Mouse (Mus musculus) heart, adult 2 months (tissue): ENCODE data around the gene Odf2. TPM values are rescaled to one million over a fixed set of nuclear protein-coding genes. Genes with fewer than 3 reads are reported as not detected.

ENCODE experiments used
- DNase-seq, 2 experiments: peaks; one replicate each; pipeline ENCODE4 v3.0.0; 2021
- H3K27ac ChIP-seq: fragments of 200-600 bp; 2 replicates; pipeline ENCODE4 v1.8.1; 2022
- H3K27me3 ChIP-seq: fragments of 200-500 bp; 2 replicates; pipeline ENCODE4 v1.6.1; 2012; ENCODE audit warnings: mild to moderate bottlenecking, low read length, inconsistent platforms, mixed read lengths; ENCODE audit not compliant: control insufficient read depth, insufficient read depth
- H3K36me3 ChIP-seq: fragments of 200-500 bp; 2 replicates; pipeline ENCODE4 v1.6.1; 2012; ENCODE audit warnings: low read length, inconsistent platforms; ENCODE audit not compliant: control insufficient read depth, insufficient read depth
- H3K4me1 ChIP-seq: fragments of 200-500 bp; 2 replicates; pipeline ENCODE4 v1.6.1; 2011; ENCODE audit warnings: low read length; ENCODE audit not compliant: control insufficient read depth, insufficient read depth
- H3K4me3 ChIP-seq: fragments of 200-600 bp; 2 replicates; pipeline ENCODE4 v1.8.1; 2022
- H3K79me2 ChIP-seq: fragments of 200-500 bp; replicated peaks from 2 replicates; pipeline ENCODE4 v1.6.1; 2012; ENCODE audit warnings: mild to moderate bottlenecking, inconsistent platforms, low read length, moderate library complexity, mixed read lengths; ENCODE audit not compliant: control insufficient read depth, insufficient read depth
- H3K9ac ChIP-seq: fragments of 200-500 bp; 2 replicates; pipeline ENCODE4 v1.6.1; 2012; ENCODE audit warnings: low read depth, mild to moderate bottlenecking, control low read depth, inconsistent platforms, low read length, mixed read lengths
- CTCF ChIP-seq: fragments of 200-600 bp; IDR thresholded peaks from 2 replicates; pipeline ENCODE4 v1.8.1; 2022; ENCODE audit warnings: antibody characterized with exemption, mild to moderate bottlenecking, moderate library complexity
- EP300 ChIP-seq: fragments of 200-500 bp; IDR thresholded peaks from 2 replicates; pipeline ENCODE4 v1.6.1; 2011; ENCODE audit warnings: low read depth, low read length, control low read depth; ENCODE audit not compliant: insufficient read depth
- POLR2A ChIP-seq: fragments of 200-500 bp; IDR thresholded peaks from 2 replicates; pipeline ENCODE4 v1.6.1; 2011; ENCODE audit warnings: mild to moderate bottlenecking, low read depth, low read length, control low read depth; ENCODE audit not compliant: insufficient read depth
- WGBS: fragments of 180-500 bp; shearing (Covaris S2); methylation state at CpG from one replicate; pipeline ENCODE4 v1.1.7; 2018; 5-methylcytosine and 5-hydroxymethylcytosine counted together
- intact Hi-C: fragments of 180-260 bp; cut with DNase I; formaldehyde crosslinking; loops from one replicate; pipeline ENCODE4 v1.15.1; 2025
- long read RNA-seq: library from polyadenylated mRNA; stranded (forward); transcript quantifications from one replicate; pipeline ENCODE4 v2.0.0, GENCODE M21; 2021
- polyA plus RNA-seq: library from polyadenylated mRNA; depleted of rRNA; stranded (reverse); fragments of >200 nt; gene quantifications from 2 replicates; pipeline ENCODE4 v1.2.3, GENCODE M21; 2012; rRNA removed
- total RNA-seq, 2 experiments: library from RNA; stranded (reverse); gene quantifications; 2 replicates each; pipeline ENCODE4 v1.2.3; 2021

The Odf2 gene
- total RNA-seq, result 10 to 100 TPM; 16.6 to 20.1 TPM
- polyA plus RNA-seq, result 22.2 and 22.3 TPM in 2 replicates
- long read RNA-seq, transcript Odf2-204 (21 exons, 3,826 nt), result major isoform, 11 of 24 reads
- long read RNA-seq, partial matches to known transcripts, result 6 of 24 reads
- long read RNA-seq, other reads (novel, unspliced or antisense), result 4 of 24 reads

- Histone ChIP-seq H3K4me3 (peak within 1 kb of the TSS; percentile 92), H3K79me2 (peaks cover 4% of the 10 kb centered on the region; the same call in 1 of the 2 replicates), H3K36me3 (no peaks in the 10 kb centered on the region), H3K27ac (peak within 1 kb of the TSS; percentile 76), H3K27me3 (no peaks in the 10 kb centered on the region), H3K9ac (peak within 1 kb of the TSS; percentile 89), H3K4me1 (peaks cover 2% of the 10 kb centered on the region)
- TF ChIP-seq POLR2A, result peak; percentile 63
- peak; percentile 39; the same call in 1 of the 2 replicates for TF ChIP-seq EP300
- no peak for TF ChIP-seq CTCF
- DNase-seq, result peak; percentile 100
- 1% methylated on average over 68 of the region's 70 CpGs for WGBS
- intact Hi-C loops, result no loop called here
Observed at GRCm38 (mm10) chr2:29889066-29889944, at the start of gene Odf2. TSS of gene Odf2 (plus strand) at chr2:29889221.

- DNase-seq, result no peak
- H3K27ac ChIP-seq, result no peak overlapping the region
- intact Hi-C loops, result no loop called here
- H3K4me3 ChIP-seq, result no peak overlapping the region
- H3K9ac ChIP-seq, result no peak overlapping the region
- TF ChIP-seq EP300 (no peak), CTCF (no peak), POLR2A (no peak)
- 50% methylated on average over 4 of the region's 4 CpGs for WGBS
- no peaks in the 10 kb centered on the region for H3K79me2 ChIP-seq
- no peaks in the 10 kb centered on the region for H3K27me3 ChIP-seq
- H3K36me3 ChIP-seq, result no peaks in the 10 kb centered on the region
- no peaks in the 10 kb centered on the region; the same call in 1 of the 2 replicates for H3K4me1 ChIP-seq
Observed at GRCm38 (mm10) chr2:29839460-29839859, 49.6 kb upstream of the Odf2 start.

DNA sequence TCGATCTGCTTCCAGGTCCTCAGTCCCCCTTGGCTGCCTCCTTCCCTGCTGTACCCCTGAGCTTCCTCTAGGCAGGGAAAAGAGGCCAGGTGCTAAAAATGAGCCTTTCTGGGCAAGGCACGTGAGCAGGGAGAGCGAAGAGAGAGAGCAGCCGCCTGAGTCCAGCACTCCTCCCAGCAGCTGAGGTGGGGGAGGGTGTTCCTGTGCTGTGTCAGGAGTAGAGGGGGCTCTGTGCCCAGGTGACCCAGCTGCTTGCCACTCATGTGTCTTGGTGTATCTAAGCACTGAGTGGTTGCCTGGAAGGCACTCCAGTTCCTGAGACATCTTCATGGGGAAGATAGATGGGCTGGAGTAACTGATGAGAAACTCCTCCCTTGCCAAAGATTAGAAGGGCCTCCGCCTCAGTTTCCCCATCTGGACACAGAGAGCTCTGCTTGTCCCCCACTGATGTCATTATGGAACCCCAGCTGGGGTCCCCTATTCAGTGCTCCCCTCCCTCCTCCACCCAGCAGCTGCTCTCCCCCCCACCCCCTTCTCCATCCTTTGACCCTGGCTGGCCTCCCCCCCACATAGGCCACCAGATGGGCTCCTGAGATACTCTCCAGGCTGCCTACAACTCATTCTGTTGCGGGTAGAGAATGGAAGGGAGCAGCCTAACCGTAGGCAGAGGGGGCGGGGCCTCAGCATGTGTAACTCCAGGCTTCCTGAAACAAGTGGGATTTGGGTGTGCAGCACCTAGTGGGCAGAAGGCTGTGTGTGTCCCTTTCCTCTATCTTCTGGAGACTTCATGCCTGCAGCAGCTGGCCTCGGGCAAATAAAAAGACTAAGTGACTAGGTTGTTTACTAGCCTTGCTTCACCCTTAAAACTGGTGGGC is 45.6 kb upstream of the Odf2 start:
- H3K79me2 ChIP-seq, result no peaks in the 10 kb centered on the region
- no peaks in the 10 kb centered on the region for H3K27me3 ChIP-seq
- TF ChIP-seq POLR2A (no peak), EP300 (no peak), CTCF (no peak)
- DNase-seq, result no peak
- no peak overlapping the region for H3K27ac ChIP-seq
- no peak overlapping the region for H3K4me3 ChIP-seq
- H3K4me1 ChIP-seq, result no peaks in the 10 kb centered on the region; the same call in 1 of the 2 replicates
- H3K36me3 ChIP-seq, result no peaks in the 10 kb centered on the region
- intact Hi-C loops, result no loop called here
- no peak overlapping the region for H3K9ac ChIP-seq
- WGBS, result 84% methylated on average over 9 of the region's 9 CpGs

DNA sequence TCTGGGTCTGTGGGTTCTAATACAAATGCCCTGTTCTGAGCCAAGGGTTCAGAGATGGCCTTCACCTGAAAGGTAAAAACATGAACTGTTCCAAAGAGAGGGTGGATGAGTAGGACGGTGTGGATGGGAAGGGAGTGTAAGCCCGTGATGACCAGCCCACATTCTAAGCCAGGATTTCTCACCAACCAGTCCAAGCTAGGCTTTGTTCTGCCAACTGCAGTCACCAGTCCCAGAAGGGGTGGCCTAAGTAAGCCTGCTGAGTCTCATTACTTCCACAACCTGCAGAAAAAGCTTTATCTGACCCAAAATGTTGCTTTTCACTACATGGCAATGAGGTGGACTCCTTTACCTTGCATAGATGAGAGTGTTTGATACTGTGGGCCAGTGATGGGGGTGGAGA is 44.9 kb upstream of the Odf2 start:
- Histone ChIP-seq H3K9ac (no peak overlapping the region), H3K79me2 (no peaks in the 10 kb centered on the region), H3K4me1 (no peaks in the 10 kb centered on the region; the same call in 1 of the 2 replicates), H3K27ac (no peak overlapping the region), H3K4me3 (no peak overlapping the region), H3K27me3 (no peaks in the 10 kb centered on the region), H3K36me3 (no peaks in the 10 kb centered on the region)
- no peak for DNase-seq
- WGBS, result 93% methylated on average over 2 of the region's 2 CpGs
- intact Hi-C loops, result no loop called here
- TF ChIP-seq EP300 (no peak), POLR2A (no peak)

DNA sequence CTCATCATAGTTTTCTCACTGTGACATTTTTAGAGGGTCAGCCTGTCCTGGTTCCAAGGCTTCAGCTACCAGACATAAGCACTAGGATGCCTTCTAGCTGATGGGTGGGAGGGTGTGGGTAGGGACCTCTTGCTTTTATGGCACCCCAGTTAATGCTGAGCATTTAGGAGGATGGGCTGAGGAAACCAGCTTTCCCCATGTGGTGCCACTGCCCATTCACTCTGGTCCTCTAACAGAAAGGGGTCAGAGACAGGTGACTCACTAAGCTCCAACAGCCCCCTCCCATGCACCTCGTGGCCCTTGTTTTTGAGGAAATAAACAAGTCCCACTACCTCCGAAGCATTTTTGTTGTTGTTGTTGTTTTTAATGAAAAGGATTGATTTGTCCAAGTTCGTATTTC is 44.4 kb upstream of the Odf2 start:
- Histone ChIP-seq H3K4me1 (no peaks in the 10 kb centered on the region; the same call in 1 of the 2 replicates), H3K9ac (no peak overlapping the region), H3K36me3 (no peaks in the 10 kb centered on the region), H3K4me3 (no peak overlapping the region), H3K27ac (no peak overlapping the region), H3K27me3 (no peaks in the 10 kb centered on the region), H3K79me2 (no peaks in the 10 kb centered on the region)
- TF ChIP-seq EP300 (no peak), CTCF (no peak), POLR2A (no peak)
- intact Hi-C loops, result no loop called here
- DNase-seq, result no peak
- 73% methylated on average over 3 of the region's 3 CpGs for WGBS
